Mouse (Mus musculus) stomach, postnatal 0 days (tissue): ENCODE measurements around the gene C5ar1.

Source experiments
- CTCF ChIP-seq: IDR thresholded peaks from 2 replicates; pipeline ENCODE4 v1.5.1; 2016; ENCODE audit warnings: antibody characterized with exemption, low read depth, mild to moderate bottlenecking, moderate library complexity
- EP300 ChIP-seq: optimal IDR thresholded peaks from 2 replicates; pipeline ENCODE3; 2016; ENCODE audit warnings: antibody characterized with exemption

DNA sequence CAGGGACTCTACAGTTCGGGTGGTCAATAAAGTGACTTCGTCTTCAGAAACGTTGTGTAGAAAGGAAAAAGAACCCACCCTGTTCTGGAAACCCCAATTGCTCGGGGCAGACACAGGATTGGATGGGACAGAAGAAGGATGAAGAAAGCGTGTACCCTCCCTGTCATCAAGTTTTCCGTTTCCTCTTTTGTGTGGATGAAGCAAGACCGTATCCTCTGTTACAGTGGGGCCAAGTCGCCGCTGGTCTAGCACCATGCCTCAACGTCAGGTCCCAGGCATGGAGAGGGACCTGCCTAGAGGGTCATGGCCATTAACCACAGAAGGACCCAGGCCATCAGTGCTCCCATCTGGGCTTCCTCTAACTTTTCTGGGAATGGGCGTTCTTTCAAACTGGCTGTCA is 1.5 kb downstream of the C5ar1 start:
- TF ChIP-seq EP300 (no peak), CTCF (no peak)
